Mouse (Mus musculus): Measurements from ENCODE around the gene Rnase12. TPM values are rescaled to one million over a fixed set of nuclear protein-coding genes. Genes with fewer than 3 reads are reported as not detected.

The Rnase12 gene
- polyA plus RNA-seq, 1 experiment from 2014 or later = 0.49 TPM

DNA sequence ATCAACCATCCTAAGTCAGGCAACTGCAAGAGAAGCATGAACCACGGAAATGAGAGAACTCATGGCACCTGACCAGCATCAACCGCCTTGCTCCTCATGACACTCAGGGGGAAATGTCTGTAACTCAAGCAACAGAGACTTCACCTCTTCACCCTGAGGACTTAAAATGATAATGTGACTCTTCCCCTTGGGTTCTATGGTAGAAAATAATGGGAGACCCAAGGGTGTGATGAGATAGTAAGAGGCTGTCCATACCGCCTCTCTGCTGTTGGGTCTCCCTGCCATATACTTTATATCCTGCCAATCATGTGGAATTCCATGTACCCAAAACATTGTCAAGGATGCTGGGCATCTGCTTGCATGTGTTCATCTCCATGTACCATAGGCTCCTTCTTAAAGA, 16.9 kb upstream of the Rnase12 start, which contains the start of gene Olfr750:
Olfr750 (minus strand) TSS at position 101 of the 400 bp plus-strand sequence.
- Histone ChIP-seq H3K4me3 (ENCODE audit: low read depth, low read length) (no peak within 1 kb of the TSS), H3K27me3 (replicated peaks; ENCODE audit: control insufficient read depth, insufficient read depth, low read length) (no peaks in the 10 kb centered on the region), H3K27ac (replicated peaks; ENCODE audit: low read depth, low read length) (no peak within 1 kb of the TSS), H3K9ac (ENCODE audit: low read depth, low read length) (no peak within 1 kb of the TSS), H3K9me3 (ENCODE audit: control insufficient read depth, low read length) (no peaks in the 10 kb centered on the region), H3K4me1 (ENCODE audit: control insufficient read depth, insufficient read depth, low read length) (no peaks in the 10 kb centered on the region), H3K4me2 (ENCODE audit: low read depth, low read length) (no peak within 1 kb of the TSS), H3K36me3 (ENCODE audit: control insufficient read depth, insufficient read depth, low read length) (no peaks in the 10 kb centered on the region)
- WGBS = 82% methylated on average over 3 of the region's 3 CpGs
- ATAC-seq (ENCODE audit: low read depth) = no peak
- DNase-seq (ENCODE audit: low spot score) = no peak

DNA sequence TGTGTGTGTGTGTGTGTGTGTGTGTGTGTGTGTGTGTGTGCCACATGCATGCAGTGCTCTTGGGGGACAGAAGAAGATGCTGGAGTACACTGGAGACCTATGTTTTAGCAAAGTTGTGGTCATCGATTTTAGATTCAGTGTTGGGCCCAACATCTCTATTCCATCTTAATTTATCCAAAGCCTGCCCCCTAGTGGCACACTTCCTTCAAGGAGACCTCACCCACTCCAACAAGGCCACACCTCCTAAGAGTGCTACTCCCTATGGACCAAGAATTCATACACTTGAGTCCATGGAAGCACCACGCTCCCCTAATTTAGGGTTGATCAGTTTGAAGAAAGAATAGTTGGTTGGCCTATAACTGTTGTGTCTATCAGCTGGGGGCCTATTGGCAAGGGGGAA, 12.2 kb upstream of the Rnase12 start:
- no peaks in the 10 kb centered on the region for H3K27me3 ChIP-seq (replicated peaks; ENCODE audit: control insufficient read depth, insufficient read depth, low read length)
- no peaks in the 10 kb centered on the region for H3K9me3 ChIP-seq (ENCODE audit: control insufficient read depth, low read length)
- no peak overlapping the region for H3K27ac ChIP-seq (replicated peaks; ENCODE audit: low read depth, low read length)
- no peaks in the 10 kb centered on the region for H3K36me3 ChIP-seq (ENCODE audit: control insufficient read depth, insufficient read depth, low read length)
- no peak overlapping the region for H3K4me3 ChIP-seq (ENCODE audit: low read depth, low read length)
- 85% methylated on average over 2 of the region's 2 CpGs for WGBS
- H3K9ac ChIP-seq (ENCODE audit: low read depth, low read length) = no peak overlapping the region
- no peak overlapping the region for H3K4me2 ChIP-seq (ENCODE audit: low read depth, low read length)
- H3K4me1 ChIP-seq (ENCODE audit: control insufficient read depth, insufficient read depth, low read length) = no peaks in the 10 kb centered on the region
- ATAC-seq (ENCODE audit: low read depth) (no peak), DNase-seq (ENCODE audit: low spot score) (no peak)

DNA sequence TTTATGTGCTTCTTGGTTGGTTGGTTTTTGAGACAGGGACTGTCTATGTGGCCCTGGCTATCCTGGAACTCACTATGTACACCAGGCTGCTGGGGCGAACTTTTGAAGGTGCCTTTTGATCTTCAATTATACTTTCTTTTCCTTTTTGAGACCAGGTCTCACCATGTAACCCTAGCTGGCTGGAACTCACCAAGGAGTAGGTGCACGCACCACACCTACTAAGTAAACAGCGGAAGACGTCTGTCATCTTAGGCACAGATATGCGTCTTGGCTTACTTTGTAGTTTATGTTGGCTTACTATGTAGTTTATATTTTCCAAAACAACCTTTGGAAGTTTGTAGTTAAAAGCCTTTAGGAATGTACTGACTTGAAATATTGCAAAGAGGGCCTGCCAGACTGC, 11.5 kb upstream of the Rnase12 start:
- no peak overlapping the region for H3K27ac ChIP-seq (replicated peaks; ENCODE audit: low read depth, low read length)
- no peak overlapping the region for H3K4me2 ChIP-seq (ENCODE audit: low read depth, low read length)
- no peaks in the 10 kb centered on the region for H3K36me3 ChIP-seq (ENCODE audit: control insufficient read depth, insufficient read depth, low read length)
- H3K4me1 ChIP-seq (ENCODE audit: control insufficient read depth, insufficient read depth, low read length) = no peaks in the 10 kb centered on the region
- no peaks in the 10 kb centered on the region for H3K9me3 ChIP-seq (ENCODE audit: control insufficient read depth, low read length)
- ATAC-seq (ENCODE audit: low read depth) = no peak
- no peaks in the 10 kb centered on the region for H3K27me3 ChIP-seq (replicated peaks; ENCODE audit: control insufficient read depth, insufficient read depth, low read length)
- 81% methylated on average over 5 of the region's 5 CpGs for WGBS
- H3K9ac ChIP-seq (ENCODE audit: low read depth, low read length) = no peak overlapping the region
- DNase-seq (ENCODE audit: low spot score) = no peak
- H3K4me3 ChIP-seq (ENCODE audit: low read depth, low read length) = no peak overlapping the region

DNA sequence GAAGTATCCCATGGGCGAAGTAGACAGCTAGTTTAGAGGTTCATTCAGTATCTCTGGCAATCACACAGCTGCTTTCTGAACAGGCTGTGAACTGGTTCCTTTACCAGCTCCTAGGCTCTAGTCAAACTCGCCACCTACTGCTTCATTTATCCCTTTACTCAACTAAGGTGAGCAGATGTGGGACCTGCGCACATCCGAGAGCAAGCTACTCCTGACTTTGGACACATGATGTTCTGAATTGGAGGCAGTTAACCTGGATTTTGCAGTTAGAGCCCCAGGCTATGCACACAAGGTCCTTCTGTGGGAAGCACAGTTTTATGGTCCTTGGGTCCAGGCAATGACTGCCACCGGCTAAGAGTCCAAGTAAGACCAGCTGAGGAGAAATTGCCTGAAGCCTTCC, 3.3 kb upstream of the Rnase12 start:
- Histone ChIP-seq H3K9me3 (ENCODE audit: control insufficient read depth, low read length) (no peaks in the 10 kb centered on the region), H3K27ac (replicated peaks; ENCODE audit: low read depth, low read length) (no peak overlapping the region), H3K9ac (ENCODE audit: low read depth, low read length) (no peak overlapping the region), H3K4me2 (ENCODE audit: low read depth, low read length) (no peak overlapping the region), H3K27me3 (replicated peaks; ENCODE audit: control insufficient read depth, insufficient read depth, low read length) (no peaks in the 10 kb centered on the region), H3K4me1 (ENCODE audit: control insufficient read depth, insufficient read depth, low read length) (no peaks in the 10 kb centered on the region; the same call in 1 of the 2 replicates), H3K36me3 (ENCODE audit: control insufficient read depth, insufficient read depth, low read length) (no peaks in the 10 kb centered on the region), H3K4me3 (ENCODE audit: low read depth, low read length) (no peak overlapping the region)
- ATAC-seq (ENCODE audit: low read depth) = no peak
- 90% methylated on average over 5 of the region's 5 CpGs for WGBS
- DNase-seq (ENCODE audit: low spot score) = no peak

DNA sequence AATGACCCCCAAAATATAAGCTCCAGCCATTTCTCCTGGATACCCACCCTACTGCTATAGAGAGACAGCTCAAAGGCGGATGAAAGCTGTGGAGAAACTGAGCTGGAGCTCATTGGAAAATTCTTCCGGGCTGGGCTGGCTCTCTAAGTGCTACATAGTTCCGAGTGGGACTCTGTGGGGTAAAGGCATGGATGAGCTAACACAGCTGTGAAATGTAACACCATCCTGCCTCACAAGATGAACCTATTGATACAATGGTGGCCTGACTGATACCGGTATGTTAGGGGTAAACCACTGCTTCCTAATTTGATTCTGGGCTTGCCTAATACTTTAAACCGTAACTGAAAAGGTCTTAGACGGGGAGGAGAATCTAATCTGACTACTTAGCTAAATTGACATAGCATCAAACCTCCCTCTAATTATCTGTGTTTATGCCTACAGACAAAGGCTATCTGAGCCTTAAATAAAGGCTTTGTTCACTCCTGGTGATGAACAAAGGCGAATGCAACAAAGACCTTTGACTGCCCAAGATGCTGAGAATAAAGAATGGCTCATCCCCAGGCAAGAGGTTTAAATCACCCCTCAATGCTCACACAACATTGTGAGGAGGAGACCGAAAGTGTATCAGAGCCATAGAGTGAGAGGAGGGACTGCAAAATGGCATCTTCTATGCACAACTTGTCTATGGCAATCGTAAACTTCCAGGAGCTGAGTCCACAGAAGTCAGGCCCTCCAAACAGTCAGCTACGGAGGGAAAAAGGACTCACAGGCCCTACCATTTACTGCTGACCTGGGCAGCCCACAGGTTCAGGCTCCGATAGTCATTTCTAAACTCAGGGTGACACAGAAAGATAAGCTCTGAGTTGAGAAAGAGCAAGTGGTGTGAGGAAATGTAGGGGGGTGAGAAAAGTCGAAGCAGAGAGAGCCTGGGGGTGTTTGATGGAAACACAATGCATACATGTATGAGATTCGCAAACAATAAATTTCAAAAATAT, 2.9 kb downstream of the Rnase12 start:
- H3K27ac ChIP-seq (replicated peaks; ENCODE audit: low read depth, low read length) = no peak overlapping the region
- H3K4me2 ChIP-seq (ENCODE audit: low read depth, low read length) = 0 out of 2 replicates have a peak overlapping the region, but pooled peaks have one; percentile 2
- no peak overlapping the region for H3K4me3 ChIP-seq (ENCODE audit: low read depth, low read length)
- H3K27me3 ChIP-seq (replicated peaks; ENCODE audit: control insufficient read depth, insufficient read depth, low read length) = no peaks in the 10 kb centered on the region
- peak; percentile 24 for DNase-seq (ENCODE audit: low spot score)
- no peaks in the 10 kb centered on the region for H3K9me3 ChIP-seq (ENCODE audit: control insufficient read depth, low read length)
- H3K4me1 ChIP-seq (ENCODE audit: control insufficient read depth, insufficient read depth, low read length) = peaks cover 6% of the 10 kb centered on the region; the same call in 1 of the 2 replicates
- WGBS = 44% methylated on average over 13 of the region's 13 CpGs
- no peak for ATAC-seq (ENCODE audit: low read depth)
- H3K36me3 ChIP-seq (ENCODE audit: control insufficient read depth, insufficient read depth, low read length) = no peaks in the 10 kb centered on the region
- no peak overlapping the region for H3K9ac ChIP-seq (ENCODE audit: low read depth, low read length)

DNA sequence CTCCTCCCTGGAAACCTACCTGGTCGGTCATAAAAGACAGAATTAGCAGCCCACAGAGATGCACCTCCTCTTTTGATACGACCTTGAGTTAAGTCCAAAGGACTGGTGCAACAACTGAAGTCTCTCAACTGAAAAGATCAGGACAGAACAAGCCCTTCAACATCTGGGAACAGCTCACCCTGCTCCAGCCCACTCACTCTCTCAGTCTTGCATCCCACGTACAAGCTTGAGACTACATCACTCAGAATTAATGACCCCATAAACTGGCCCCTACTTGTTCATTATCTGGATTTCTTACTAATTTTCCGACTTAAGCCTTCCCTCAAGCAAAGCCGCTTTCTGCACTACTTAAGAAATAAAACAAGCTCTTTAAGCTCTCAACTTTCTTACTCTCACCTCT, 4.3 kb downstream of the Rnase12 start:
- H3K4me2 ChIP-seq (ENCODE audit: low read depth, low read length) = no peak overlapping the region
- no peak for ATAC-seq (ENCODE audit: low read depth)
- H3K9ac ChIP-seq (ENCODE audit: low read depth, low read length) = no peak overlapping the region
- H3K36me3 ChIP-seq (ENCODE audit: control insufficient read depth, insufficient read depth, low read length) = no peaks in the 10 kb centered on the region
- H3K27me3 ChIP-seq (replicated peaks; ENCODE audit: control insufficient read depth, insufficient read depth, low read length) = no peaks in the 10 kb centered on the region
- H3K4me1 ChIP-seq (ENCODE audit: control insufficient read depth, insufficient read depth, low read length) = peaks cover 6% of the 10 kb centered on the region; the same call in 1 of the 2 replicates
- H3K9me3 ChIP-seq (ENCODE audit: control insufficient read depth, low read length) = no peaks in the 10 kb centered on the region
- H3K4me3 ChIP-seq (ENCODE audit: low read depth, low read length) = no peak overlapping the region
- no peak for DNase-seq (ENCODE audit: low spot score)
- no peak overlapping the region for H3K27ac ChIP-seq (replicated peaks; ENCODE audit: low read depth, low read length)
- WGBS = 51% methylated on average over 5 of the region's 5 CpGs

DNA sequence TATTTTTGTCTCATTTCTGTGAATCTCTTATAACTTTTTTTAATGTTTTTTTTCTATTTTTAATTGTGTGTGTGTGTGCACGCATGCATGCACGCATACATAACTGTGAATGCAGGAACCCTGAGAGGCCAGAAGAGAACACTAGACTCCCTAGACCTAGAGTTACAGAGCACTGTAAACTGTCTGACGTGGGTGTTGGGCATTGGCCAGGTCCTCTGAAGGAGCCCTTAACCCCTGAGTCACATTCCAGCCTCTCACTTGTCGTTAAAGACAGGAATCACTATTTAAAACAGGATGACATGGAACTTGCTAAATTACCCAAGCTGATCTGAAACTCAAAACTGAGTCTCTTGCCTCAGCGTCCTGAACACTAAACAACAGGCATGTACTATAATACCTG, 5.5 kb downstream of the Rnase12 start:
- WGBS = 51% methylated on average over 5 of the region's 5 CpGs

DNA sequence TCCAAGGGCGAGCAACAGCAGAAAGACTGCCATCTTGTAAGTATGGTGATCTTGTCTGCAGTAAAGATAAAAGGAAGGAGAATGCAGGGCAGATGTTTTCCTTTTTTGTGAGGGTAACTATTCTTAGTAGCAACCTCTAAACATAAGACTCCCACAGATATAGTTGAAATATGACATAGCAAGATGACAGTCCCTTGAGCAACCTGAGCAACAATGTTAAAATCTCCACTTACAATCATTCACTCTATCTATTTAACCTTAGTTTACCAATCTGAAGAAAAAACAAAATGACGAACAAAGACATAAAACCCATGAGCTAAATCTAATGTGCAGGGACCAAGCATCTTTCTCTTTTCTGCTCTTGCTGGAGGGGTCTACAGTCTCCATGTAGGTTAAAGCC, 7.4 kb downstream of the Rnase12 start, which contains the start of gene Rnase11:
Rnase11 (minus strand) TSS at position 101 of the 400 bp plus-strand sequence.
- Histone ChIP-seq H3K9ac (ENCODE audit: low read depth, low read length) (no peak within 1 kb of the TSS), H3K27me3 (replicated peaks; ENCODE audit: control insufficient read depth, insufficient read depth, low read length) (no peaks in the 10 kb centered on the region), H3K9me3 (ENCODE audit: control insufficient read depth, low read length) (no peaks in the 10 kb centered on the region), H3K4me3 (ENCODE audit: low read depth, low read length) (no peak within 1 kb of the TSS), H3K4me1 (ENCODE audit: control insufficient read depth, insufficient read depth, low read length) (peaks cover 6% of the 10 kb centered on the region; the same call in 1 of the 2 replicates), H3K27ac (replicated peaks; ENCODE audit: low read depth, low read length) (no peak within 1 kb of the TSS), H3K36me3 (ENCODE audit: control insufficient read depth, insufficient read depth, low read length) (no peaks in the 10 kb centered on the region), H3K4me2 (ENCODE audit: low read depth, low read length) (no peak within 1 kb of the TSS)
- 78% methylated on average over 2 of the region's 2 CpGs for WGBS
- DNase-seq (ENCODE audit: low spot score) (no peak), ATAC-seq (ENCODE audit: low read depth) (no peak)

More for the DNA sequence above, 5.5 kb downstream of the Rnase12 start:
- Histone ChIP-seq H3K36me3 (ENCODE audit: control insufficient read depth, insufficient read depth, low read length) (no peaks in the 10 kb centered on the region), H3K27ac (replicated peaks; ENCODE audit: low read depth, low read length) (no peak overlapping the region), H3K9ac (ENCODE audit: low read depth, low read length) (no peak overlapping the region), H3K27me3 (replicated peaks; ENCODE audit: control insufficient read depth, insufficient read depth, low read length) (no peaks in the 10 kb centered on the region), H3K4me1 (ENCODE audit: control insufficient read depth, insufficient read depth, low read length) (peaks cover 6% of the 10 kb centered on the region; the same call in 1 of the 2 replicates), H3K4me2 (ENCODE audit: low read depth, low read length) (no peak overlapping the region), H3K4me3 (ENCODE audit: low read depth, low read length) (no peak overlapping the region), H3K9me3 (ENCODE audit: control insufficient read depth, low read length) (no peaks in the 10 kb centered on the region)
- DNase-seq (ENCODE audit: low spot score) (no peak), ATAC-seq (ENCODE audit: low read depth) (no peak)

Data from embryonic facial prominence, embryonic 14.5 days (tissue).